Mouse (Mus musculus): ENCODE data around the gene 2510009E07Rik.

DNA sequence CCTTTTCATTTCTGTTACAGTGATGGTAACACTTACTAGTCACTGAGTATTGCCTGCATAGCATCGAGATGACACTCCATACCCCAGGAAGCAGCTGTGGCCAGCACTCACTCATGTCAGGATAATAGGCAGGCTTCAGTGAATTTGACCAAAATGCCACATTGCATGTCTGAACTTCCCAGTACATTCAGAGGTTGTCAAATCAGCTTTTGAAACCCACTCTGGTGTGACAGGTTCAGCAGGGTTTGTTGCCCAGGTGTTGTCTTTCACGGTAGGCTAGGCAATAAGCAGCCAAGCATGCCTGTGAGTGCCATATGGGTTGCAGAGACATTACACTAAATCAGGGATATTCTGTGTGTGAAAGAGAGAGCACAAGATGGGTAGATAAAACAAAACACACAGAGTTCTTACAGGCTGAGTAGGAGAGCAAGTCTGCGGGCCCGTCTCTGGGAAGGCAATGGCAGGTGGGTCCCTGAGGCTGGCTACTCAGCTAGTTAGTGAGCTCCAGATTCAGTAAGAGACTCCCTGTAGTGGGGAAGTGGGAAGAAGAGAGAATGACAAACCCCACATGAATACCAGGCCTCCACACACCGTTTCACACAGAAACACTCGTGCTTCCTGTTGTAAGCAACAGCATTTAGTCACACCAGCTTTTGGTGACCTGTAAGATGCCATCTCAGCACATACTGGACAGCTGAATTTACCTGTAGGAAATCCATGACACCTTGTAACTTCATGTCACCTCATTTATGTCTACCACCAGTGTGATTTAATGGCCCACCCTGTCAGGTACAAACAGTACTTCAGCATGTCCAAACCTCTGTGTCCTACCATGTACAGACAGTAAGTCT lies 68.5 kb downstream of the 2510009E07Rik start:
- TF ChIP-seq CTCF (conservative IDR thresholded peaks at IDR 0.05 in 1 of 2, IDR thresholded peaks at IDR 0.05 in 1 of 2; ENCODE audit: low read depth in 2 of 2, low read length in 2 of 2) = no peak
- TF ChIP-seq POLR2AphosphoS2 (IDR thresholded peaks at IDR 0.05; ENCODE audit: low read depth, low read length) = no peak
- TF ChIP-seq SIN3A (IDR thresholded peaks at IDR 0.05; ENCODE audit: low read length) = peak; percentile 29; the same call in 1 of the 2 replicates
- peak; percentile 52; the same call in 1 of the 2 replicates for TF ChIP-seq MAX (IDR thresholded peaks at IDR 0.05; ENCODE audit: low read length)
- TF ChIP-seq POLR2A (IDR thresholded peaks at IDR 0.05; ENCODE audit: low read depth, low read length) = no peak
- no peak for TF ChIP-seq USF1 (IDR thresholded peaks at IDR 0.05; ENCODE audit: low read depth, low read length)
- TF ChIP-seq ZKSCAN1 (IDR thresholded peaks at IDR 0.05; ENCODE audit: borderline replicate concordance, low read depth, low read length) = no peak
- no peak for TF ChIP-seq HCFC1 (IDR thresholded peaks at IDR 0.05; ENCODE audit: low read depth, low read length)
- peak; percentile 70 for TF ChIP-seq BHLHE40 (IDR thresholded peaks at IDR 0.05; ENCODE audit: low read depth, low read length)
- no peak for TF ChIP-seq ZC3H11A (IDR thresholded peaks at IDR 0.05; ENCODE audit: low read depth, low read length)
- TF ChIP-seq EP300 (IDR thresholded peaks at IDR 0.05; ENCODE audit: low read length) = peak; percentile 82
- TF ChIP-seq ZNF384 (IDR thresholded peaks at IDR 0.05; ENCODE audit: low read depth, low read length) = no peak
- no peak for TF ChIP-seq MXI1 (IDR thresholded peaks at IDR 0.05; ENCODE audit: low read depth, low read length)
